Mouse (Mus musculus): Measurements from ENCODE around the gene Pdcd10.

Pdcd10 gene

GRCm38 (mm10) chr3:75556695-75557291 is at the start of gene Pdcd10:
TSS of gene Pdcd10 (minus strand) at chr3:75556856.
- peak; percentile 99 for DNase-seq (ENCODE audit: low spot score)

GRCm38 (mm10) chr3:75584898-75585297 is 28.2 kb upstream of the Pdcd10 start:
- no peak for DNase-seq (ENCODE audit: low spot score)

DNA sequence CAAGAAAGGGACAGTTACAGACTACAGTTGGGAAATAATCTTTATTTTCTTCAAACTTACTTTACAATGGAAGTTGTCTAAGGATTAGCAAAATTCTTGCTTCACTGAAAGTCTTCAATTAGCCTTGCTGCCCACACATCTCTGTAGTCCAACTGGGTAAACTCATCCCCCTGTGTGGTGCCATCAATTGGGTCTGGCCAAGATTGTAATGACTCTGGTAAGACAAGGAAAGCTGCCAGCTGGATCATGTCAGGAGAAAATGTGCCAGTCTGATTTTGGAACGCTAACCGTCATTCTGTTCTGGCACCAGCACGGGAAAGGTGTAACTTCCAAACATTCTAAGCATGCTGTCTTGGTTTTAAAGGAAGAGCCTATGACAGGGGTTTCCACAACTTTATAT is 26.6 kb upstream of the Pdcd10 start:
- DNase-seq (ENCODE audit: low spot score): no peak

DNA sequence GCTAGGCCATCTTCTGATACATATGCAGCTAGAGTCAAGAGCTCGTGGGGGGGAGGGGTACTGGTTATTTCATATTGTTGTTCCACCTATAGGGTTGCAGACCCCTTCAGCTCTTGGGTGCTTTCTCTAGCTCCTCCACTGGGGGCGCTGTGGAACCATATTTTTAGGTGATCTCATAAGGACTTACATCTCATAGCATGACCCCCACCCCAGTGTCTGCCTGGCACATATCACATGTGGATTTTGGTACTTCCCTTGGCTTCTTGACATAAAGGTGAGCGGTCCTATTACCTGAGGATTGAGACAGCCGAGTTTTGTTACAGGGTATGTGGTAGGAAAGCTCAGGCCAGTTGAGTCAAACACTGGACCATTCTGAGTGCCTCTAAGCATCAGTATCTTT is 22.7 kb upstream of the Pdcd10 start:
- peak; percentile 32 for DNase-seq (ENCODE audit: low spot score)

DNA sequence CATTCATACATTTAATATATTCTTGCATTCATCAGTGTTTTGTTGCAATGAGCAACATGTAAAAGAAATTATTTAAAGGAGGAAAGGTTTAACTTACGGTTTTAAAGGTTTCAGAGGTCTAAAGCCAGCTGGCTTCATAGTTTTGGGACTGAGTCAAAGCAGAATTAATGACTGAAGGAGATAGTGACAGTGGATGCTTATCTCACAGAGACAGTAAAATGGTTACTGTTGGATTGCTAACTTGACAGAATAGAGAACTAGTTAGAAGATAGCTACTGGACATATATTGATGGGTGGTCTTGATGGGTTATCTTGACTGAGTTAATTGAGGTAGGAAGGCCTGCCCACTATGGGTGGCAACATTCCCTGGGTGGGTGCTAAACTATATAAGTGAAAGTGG is 18.9 kb upstream of the Pdcd10 start:
- DNase-seq (ENCODE audit: low spot score): no peak

DNA sequence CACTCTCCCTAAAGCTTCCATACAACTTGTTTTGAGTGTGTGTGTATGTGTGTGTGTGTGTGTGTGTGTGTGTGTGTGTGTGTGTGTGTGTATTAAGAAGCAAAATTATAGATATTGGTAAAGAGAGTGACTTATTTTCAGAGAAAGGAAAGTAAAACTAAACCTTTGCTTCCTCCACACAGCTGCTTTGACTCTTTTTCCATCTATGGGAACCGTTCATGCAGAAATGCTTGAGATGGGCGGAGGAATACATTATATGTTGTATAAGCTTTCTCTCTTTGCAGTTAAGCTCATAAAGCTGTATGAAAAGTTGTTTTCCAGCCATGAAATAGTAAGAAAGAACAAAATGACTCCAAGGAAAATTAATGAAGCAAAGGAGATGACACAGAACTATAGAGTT is 17.4 kb upstream of the Pdcd10 start:
- DNase-seq (ENCODE audit: low spot score): no peak

- DNase-seq (ENCODE audit: low spot score): peak; percentile 87
Observed at GRCm38 (mm10) chr3:75557292-75557691, 636 bp upstream of the Pdcd10 start, which contains the start of gene Serpini1. TSS of gene Serpini1 (plus strand) at chr3:75557547.

DNA sequence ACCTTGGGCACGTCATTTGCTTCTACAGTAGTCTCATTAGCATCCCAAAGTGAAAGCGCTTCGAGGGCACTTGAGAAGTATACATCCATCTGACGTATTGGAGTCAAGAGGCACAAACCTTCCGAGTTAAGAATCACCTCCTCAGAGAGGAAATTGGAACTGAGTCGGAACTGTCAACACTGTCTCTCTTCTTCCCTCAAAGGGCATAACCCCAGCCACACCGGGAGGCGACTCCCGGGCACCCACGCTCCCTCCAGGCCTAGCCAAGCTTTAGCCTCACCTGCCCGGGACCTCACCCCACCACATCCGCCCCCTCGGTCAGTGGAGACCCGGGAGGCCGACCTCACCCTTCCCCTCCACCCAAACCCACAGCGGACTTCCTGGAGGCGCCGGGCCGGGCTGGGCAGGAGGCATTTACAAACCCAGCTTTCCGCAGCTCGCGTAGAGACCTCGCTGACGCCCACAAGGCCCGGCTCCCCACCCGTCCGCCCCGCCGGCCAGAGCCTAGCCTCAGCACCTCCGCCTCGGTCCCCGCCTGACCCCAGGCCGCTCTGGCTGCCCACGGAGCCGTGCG is 448 bp downstream of the Pdcd10 start:
- DNase-seq (ENCODE audit: low spot score): no peak

- DNase-seq (ENCODE audit: low spot score): no peak
Observed at GRCm38 (mm10) chr3:75551248-75551647, 5.4 kb downstream of the Pdcd10 start.

DNA sequence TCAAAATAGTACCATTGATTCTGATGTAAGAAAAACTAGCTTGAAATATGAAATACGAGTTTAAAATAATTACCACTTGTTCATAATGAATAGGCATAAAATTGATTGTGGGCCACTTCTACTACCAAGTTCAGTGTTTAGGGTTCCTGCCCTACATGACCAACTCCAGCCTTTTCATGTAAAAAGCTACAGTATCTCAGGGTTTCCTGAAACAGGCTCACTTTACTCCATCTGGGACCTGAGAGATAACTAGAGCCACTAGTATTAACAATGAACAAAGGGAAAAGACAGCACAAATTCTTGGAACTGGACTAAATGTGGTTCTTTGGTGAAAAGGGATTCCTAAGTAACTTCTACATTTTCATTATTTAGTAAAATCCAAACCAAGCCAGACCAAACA is 12.4 kb downstream of the Pdcd10 start:
- no peak for DNase-seq (ENCODE audit: low spot score)

DNA sequence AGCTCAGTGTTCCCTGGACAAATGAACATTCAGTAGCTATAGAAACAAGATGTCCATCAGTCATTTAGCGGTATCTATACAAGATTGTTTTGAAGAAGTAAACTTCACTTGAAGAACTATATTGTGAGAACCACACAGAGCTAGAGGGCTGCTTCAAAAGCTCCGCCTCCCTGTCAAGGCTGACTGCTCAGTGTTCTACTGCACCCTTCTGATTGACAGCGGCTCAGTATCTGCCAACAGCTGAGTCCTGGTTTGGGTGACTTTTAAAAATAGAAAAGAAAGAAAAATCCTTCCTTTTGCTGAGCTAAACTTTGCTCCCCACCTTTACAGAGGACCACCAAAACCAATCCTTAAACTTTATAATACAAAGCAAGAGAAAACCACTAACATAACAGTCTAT is 13.8 kb downstream of the Pdcd10 start:
- DNase-seq (ENCODE audit: low spot score): peak; percentile 6

DNA sequence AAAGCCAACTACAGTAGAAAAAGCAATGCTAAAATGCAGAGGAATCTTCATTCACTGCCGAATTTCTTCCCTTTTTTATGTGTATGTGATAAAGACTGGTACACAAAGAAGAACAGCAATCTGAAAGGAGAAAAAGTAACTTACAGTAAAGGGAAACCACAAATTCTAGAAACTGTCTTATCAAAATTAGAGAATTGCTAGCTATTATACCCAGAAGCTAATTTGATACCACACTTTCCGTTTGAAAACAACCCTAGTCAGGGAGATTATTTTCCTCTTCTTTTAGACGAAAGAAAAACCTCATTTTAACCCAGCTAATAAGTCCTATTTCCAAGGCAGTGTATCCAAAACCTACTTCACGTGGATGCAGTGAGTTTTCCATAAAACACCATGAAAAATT is 15.4 kb downstream of the Pdcd10 start:
- DNase-seq (ENCODE audit: low spot score): no peak

DNA sequence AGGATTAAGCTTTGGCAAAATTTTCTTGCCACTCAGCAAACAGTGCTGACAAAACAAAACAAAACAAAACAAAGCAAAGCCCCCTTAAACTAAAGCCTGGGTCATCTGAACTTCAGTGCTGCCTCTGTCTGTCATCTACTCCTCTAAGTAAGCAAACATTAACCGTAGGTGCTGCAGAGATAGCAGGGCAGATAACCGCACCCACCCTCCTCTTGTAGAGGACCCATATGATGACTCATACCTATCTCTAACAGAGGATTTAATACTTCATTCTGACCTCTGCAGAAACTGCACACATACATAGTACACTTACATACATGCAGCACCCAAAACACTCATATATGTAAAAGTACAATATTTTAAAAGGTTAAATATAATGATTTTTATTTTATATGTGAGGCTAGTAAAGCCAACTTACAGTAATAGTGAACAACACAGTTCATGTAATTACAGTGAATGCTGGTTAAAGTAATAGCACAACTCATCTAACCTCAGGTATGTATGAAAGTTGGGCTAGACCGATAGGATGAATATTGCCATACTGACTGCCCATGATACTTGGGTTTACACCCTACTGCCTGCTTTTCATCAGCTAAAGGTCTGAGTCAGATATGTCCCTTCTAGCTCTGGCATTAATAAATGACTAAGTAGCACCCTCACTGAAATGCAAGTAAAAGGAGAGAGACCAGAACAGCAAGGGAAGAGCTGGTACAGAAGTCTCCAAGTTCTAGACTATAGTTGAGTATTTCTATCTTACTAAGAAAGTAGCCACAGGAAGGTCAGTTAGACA is 22.4 kb downstream of the Pdcd10 start:
- DNase-seq (ENCODE audit: low spot score): no peak

- no peak for DNase-seq (ENCODE audit: low spot score)
Observed at GRCm38 (mm10) chr3:75531074-75531473, 25.6 kb downstream of the Pdcd10 start.

- no peak for DNase-seq (ENCODE audit: low spot score)
Observed at GRCm38 (mm10) chr3:75522527-75522926, 34.1 kb downstream of the Pdcd10 start.

DNA sequence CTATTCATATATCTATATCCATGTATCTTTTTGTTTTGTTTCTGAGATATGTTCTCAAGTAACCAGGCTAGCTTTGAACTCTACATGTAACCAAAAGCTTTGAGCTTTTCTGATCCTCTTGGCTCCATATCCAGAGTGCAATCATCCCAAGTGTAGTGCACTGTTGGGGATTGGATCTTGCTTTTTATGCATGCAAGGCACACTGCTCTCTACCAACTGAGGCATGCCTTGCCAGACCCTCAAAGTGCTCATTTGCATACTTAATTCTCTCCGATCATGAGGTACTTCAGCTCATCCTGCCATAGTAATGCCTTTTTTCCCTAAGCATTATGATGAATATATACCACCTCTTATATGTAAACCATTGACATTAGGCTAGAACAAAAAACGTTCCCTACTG is 35.3 kb downstream of the Pdcd10 start:
- DNase-seq (ENCODE audit: low spot score): no peak

GRCm38 (mm10) chr3:75517631-75518250 is 38.9 kb downstream of the Pdcd10 start:
- no peak for DNase-seq (ENCODE audit: low spot score)

DNA sequence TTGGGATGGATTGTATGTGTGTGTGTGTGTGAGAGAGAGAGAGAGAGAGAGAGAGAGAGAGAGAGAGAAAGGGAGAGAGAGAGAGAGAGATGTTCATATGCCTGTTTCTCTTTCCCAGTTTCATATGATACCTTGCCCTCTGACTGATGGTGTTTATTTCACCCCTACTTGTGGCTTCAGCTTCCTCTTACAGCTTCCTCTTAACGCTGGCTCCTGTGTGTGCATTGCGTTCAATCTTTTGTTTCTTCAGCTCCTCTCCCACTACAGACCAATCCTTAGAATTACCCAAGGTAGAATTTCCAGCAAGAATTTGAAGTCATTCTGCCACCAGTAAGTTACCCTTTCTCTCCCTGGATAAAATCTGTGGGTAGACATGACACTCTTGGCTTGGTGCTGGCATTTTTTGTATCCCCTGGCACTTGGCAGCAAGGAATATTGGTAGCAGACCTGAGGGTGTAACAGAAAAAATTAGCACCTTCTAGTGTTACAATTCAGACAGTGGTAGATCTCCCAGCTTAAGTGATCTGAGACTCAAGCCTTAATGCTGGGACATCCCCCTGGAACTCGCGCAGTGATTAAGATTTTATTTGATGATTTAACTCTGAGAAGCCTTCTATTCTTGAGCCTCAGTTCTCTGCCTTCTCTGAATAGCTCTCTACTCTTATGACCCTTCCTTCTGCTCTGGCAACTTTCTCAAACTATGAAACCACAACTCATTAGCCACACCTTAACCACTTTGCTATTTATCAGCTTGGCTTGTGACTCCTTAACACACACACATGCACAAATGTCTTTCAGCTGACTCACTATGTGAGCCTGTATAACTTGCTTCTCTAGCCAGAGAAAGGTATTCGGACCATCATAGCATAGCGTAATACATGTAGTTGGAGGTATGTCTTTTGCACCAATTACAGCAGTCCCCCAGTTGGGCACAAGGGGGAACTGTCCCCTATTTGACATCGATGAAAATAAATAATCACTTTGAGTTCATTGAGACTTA is 57.4 kb downstream of the Pdcd10 start:
- DNase-seq (ENCODE audit: low spot score): peak; percentile 0

DNA sequence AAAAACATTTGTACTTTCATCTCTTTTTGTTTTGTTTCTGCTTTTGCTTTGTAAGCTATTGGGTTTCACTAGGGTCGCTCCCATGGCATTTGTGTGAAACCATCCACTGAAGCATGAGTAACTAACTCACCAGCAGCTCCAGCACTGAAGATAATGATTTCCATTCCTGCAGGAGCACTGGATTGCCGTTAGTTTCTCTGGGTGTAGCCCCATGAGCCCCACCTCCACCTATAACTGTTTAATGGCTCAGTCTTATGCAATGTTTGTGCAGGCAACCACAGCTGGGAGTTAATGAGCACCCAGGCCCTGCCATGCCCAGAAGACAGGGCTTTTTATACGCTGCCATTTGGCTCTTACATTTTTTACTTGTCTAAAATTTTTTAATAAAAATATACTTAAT is 63.7 kb downstream of the Pdcd10 start:
- DNase-seq (ENCODE audit: low spot score): no peak

GRCm38 (mm10) chr3:75482056-75482455 is 74.6 kb downstream of the Pdcd10 start, which contains the start of gene Wdr49:
TSS of gene Wdr49 (minus strand) at chr3:75482156.
- no peak for DNase-seq (ENCODE audit: low spot score)

DNA sequence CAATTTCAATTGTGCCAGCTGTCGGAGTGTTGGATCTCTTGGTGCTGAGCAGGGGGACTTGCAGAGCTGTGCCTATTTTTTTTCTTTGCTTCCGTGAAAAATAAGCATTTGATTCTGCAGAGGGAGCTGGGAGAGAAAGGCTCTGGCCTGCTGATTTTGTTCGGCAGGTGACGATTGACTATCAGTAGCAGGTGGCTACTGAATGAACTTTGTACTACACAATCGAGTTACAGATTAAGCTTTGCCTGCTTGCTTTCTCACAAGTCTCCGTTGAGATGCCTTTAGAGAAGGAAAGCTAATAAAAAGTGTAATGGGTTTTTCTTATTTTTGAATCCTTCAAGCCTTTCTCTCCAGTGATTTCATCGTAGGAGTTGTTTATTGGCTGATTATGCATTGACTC is 81.5 kb downstream of the Pdcd10 start:
- DNase-seq (ENCODE audit: low spot score): no peak

GRCm38 (mm10) chr3:75474657-75475056 is 82.0 kb downstream of the Pdcd10 start:
- DNase-seq (ENCODE audit: low spot score): no peak

Measured in spleen, adult 12 weeks (tissue).